Mouse (Mus musculus): ENCODE data around the gene Pla2g15.

Pla2g15 gene

DNA sequence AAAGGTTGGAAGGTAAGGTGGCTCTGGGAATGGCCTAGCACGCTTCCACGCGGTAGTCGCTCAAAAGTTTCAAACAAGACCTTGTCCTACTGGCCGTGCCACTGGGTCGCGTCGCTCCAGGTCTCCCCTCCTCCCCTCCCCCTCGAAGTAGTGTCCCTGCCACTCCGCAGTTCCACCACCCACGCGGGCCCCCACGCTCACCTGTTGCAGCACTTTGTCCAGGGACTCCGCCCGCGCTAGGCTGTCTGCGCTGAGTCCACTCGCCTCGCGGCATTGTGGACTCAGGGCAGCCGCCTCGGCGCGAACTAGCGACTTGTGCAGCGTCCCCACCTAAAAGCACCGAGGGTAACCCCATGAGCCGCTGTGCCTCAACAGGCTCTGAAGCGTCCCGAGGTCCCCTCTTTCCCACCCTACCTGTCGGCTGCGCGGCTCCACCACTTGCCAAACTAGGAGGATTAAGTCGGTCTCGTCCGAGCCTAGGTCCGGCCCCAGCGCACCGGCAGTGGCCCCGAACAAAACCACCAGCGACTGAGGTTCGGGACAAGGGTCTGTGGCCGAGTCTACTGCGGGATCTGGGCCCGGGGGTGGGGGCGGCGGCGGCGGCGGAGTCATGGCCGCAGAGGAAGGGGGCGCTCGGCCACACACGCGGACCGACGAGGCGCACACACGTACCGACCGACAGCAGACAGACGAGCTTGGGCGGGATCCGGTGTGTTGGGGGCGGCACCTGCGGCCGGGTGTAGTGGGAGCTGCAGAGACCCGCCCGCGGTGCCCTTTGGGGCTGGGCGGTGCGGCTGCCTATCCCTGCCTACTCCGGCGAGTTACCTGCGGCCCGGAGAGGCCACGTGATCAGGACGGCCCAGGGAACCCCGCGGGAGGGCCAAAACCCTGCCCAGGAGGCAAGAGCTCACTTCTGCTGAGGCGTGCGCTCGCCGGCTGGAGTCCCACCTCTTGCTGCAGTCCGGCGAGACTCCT is 13.8 kb upstream of the Pla2g15 start, which contains the start of gene Esrp2:
Gene Esrp2, minus strand, starts transcription at position 819 of the 975 bp plus-strand sequence.
- DNase-seq = no peak

DNA sequence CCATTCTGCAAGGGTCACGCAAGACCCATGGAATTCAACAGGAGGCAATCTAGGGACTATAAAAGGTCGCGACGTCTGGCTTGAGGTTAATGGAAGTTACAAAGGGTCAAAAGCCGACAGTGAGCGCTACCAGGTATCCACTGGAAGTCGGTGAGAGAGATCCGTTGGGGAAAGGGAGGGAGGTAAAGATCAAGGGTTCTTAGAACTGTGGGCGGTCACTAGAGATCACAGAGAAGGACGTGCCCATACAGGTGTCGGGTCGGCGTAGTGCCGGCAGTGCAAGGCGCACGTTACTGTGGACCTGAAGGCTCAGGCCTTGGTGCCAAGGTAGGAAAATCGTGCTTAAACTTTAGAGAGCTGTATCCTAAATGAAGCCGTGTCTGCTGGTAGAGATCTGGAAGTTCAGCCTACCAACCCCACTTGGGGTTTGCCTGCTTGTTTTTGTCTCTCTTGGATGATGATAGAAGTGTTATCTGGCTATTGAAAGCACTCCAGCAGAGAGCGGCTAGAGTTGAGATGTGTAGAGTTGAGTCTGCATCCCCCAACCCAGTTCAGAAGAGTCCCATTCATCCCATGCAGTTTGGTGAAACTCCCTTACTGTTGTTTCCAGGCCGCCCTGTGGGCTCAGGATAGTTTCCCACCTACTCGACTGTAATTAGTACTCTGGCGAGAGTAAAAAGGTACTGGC is 12.8 kb upstream of the Pla2g15 start:
- no peak for DNase-seq

DNA sequence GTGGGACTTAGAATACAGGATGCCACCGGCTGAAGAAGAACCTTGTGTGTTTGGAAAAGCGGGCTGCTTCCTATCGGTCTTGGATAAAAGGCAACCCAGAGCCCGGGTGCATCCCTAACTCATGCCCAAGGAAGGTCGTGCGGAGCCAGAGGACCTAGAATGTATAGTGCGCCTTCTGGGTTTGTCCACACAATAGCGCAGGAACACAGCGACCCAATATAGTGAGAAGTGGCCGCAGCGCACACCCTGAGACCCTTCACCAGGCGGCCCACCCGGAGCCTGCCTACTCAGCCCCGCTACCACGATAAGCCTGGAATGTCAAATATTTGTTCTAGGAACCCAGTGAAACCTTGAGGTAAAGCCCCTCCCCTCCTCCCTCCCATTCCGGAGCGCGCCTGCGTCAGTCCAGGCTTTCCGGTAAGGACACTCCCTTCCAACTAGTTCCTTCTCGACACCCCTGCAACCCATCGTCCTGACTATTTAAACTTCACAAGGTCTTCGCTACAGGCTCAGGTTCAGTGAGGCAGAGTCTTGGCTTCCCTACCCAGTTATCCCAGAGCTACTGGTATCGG is 12.2 kb upstream of the Pla2g15 start:
- peak; percentile 53 to 54 for DNase-seq

DNA sequence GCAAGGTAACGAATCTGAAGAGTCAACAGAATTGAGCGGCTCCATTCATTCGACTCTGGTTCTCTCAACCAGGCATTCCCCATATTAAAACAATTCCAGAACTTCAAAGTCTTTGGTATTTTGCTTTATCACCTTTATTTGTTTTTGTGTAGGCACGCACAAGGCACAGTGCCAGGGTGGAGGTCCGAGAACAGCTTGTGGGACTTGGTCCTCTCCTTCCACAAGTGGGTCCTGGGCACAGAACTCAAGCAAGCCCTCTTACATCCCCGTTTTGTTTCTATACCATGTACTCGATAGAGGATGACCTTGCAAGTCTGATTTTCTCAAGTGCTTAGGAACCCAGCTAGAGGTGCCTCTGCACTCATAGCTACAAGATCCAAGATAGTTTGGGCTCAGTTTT is 11.6 kb upstream of the Pla2g15 start:
- no peak for DNase-seq

DNA sequence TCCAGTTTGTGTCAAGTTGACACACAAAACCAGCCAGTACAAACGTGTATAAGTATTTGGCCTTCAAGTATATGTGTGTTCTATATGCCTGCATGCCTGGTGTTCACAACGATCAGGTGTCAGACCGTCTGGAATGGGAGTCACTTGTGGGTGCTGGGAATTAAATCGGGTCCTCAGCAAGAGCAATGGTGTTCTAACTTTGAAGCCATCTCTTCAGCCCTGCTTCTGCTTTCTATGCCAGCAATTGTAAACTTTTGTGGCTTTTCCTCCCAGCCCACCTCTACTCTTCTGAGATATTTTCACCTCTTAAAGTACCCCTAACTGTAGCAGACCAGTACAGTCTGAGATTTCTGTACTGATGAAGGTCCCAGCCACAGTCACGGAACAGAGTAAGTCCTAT is 10.0 kb upstream of the Pla2g15 start:
- DNase-seq = no peak

DNA sequence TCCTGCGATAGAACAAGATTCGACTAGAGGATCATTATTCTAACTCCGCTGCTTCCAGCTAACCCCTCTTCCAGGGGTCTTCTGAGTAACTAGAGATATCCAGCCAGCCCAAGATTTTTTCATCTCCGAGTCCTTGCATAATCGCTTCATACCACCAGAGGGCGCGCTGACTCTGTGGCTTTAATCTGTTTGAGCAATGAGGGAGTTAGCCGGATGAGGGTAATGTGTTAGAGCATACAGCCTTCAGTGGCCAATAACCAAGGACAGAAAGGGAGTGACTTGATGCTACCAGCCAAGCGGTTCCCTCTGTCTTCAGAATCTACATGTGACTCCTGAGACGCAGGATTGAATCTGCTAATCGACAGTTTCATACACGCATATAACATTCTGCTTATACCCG is 9.4 kb upstream of the Pla2g15 start:
- DNase-seq = peak; percentile 89 to 92

DNA sequence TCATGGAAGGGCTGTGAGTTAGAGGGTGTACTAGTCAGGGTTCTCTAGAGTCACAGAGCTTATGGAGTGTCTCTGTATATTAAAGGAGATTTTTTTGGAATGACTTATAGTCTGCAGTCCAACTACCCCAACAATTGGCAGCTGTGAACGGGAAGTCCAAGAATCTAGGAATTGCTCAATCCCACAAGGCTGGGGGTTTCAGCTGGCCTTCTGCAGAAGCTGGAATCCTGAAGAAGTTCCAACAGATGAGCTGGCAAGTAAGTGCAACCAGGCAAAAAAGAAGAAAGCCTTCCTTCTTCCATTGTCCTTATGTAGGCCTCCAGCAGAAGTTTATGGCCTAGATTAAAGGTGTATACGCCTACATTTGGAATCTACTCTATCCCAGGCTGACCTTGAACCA is 4.9 kb upstream of the Pla2g15 start:
- no peak for DNase-seq

DNA sequence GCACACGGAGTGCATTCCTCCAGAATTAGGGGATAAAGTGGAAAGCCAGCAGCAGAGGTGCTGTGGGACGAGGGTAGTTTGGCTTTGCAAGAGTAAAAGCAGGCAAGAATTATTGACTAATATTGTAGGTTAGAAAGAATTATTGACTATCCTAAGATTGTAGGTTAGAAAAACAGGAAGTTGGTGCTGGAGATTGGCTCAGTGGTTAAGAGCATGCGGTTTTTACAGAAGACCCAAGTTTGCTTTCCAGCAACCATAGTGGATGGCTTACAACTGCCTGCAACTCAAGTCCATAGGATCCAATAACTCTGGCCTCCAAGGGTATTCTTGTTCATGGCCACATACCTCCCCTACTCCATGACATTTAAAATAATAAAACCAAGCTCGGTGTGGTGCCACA is 4.2 kb upstream of the Pla2g15 start:
- no peak for DNase-seq

DNA sequence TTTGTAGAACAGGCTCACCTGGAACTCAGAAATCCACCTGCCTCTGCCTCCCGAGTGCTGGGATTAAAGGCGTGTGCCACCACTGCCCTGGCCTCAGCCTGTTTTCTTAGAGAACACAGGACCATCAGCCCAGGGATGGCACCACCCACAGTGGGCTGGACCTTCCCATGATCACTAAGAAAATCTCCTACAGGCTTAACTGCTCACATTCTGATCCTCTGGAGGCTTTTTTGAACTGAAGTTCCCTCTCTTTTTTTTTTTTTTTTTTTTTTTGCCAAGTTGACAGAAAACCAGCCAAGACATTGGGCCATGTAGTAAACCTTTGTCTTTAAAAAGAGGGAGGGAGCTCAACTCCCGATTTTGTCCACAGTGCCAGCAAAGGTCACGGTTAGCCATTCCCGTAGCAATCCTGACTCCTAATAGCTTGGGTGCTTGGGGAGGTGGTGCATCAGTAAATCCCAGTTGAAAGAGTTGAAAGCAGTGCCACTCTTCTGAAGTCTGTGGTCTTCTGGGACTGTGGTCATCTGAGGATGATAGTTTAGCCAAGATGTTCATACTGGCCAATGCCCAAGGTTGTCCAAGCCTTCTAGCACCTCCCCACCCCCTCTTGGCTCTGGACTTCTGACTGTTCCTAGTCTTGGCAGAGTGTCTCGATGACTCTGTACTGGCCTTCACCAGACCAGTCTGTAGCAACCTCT is 2.2 kb upstream of the Pla2g15 start:
- DNase-seq = no peak

DNA sequence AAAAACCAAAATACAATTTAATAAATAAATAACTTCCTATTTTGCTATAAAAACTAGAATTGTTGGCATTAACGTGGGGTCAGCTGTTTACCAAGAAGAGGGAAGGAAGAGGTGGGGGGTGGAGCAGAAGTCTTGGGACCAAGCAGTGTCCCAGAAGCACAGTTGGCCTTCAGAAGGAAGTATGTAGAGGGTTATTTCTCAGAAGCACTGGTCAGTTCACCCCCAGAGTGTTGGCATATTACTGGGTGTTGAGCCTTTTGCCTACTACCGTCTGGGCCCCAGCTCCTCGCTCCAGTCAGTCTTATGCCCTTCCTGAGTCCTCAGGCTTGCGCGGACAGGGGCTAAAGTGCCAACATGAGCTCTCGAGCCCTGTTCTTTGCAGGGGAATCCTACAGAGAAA is 1.2 kb upstream of the Pla2g15 start:
- no peak for DNase-seq

DNA sequence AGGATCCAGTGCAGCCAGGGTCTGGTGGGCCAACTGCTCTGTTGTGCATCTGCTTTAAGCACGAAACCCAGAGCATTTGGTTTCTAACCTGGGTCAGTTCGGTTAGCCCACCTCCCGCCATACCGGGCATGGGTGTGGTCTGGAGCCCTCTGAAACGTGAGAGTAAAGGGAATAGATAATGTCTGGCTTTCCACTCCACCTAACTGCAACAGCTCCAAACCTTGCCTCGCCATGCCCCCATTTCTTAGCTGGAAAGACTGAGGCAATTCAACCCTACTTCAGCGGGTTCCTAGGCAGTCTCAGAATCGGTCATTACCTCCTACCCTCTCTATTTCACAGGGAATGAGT is 428 bp downstream of the Pla2g15 start:
- DNase-seq = no peak

DNA sequence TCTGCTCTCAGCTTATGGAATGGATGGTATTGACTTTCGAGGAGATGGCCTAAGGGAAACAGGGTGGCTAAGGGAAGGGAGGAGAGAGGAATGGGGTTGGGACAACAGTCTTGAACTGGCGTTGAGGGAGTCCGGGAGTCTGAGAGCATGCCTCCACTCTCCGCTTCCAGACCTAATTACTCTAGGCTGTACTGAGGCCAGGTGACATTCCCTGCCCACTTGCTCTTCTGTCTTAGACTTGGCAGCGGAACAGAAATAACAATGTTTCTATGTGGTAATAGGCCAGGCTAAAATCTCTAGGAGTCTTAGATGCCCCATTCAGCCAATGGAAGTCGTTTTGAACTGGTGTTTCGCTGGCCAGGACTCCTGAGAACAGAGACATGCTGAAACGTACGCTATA is 842 bp downstream of the Pla2g15 start:
- no peak for DNase-seq

DNA sequence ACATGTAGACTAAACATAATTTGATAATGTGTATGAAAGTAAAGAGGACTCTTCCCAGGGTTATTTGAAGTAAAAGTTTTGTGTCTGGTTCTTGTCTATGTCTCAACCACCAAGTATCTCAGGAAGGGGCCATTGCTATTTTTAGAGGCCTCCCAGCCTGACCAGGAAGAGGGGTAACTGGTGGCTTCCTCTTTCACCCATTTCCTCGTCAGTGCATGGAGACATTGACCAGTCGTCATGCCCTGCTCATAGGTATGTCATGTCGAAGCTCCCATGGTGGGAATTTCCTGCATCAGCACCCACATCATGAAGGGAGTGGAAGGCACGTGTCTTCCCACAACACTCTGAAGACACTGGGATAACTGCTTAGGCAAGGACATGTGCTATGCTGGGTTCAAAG is 2.7 kb downstream of the Pla2g15 start:
- DNase-seq = no peak

DNA sequence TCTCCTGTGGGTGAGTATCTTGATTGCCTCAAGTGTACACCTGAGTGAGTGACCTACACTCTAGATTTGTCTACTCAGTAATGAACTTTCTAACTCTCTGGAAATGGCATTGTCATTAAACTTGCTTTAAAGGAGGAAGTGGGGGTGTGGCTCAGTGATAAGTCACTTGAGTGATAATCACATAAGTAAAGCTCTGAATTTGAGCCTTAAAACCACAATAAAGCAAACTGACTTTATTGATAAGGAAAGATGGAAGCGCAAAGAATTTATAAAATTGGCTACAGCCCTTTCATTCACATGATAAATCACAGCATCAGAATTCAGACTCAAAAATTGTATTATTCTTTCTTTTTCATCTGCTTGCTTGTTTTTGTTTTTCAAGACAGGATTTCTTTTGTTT is 7.2 kb downstream of the Pla2g15 start:
- no peak for DNase-seq

DNA sequence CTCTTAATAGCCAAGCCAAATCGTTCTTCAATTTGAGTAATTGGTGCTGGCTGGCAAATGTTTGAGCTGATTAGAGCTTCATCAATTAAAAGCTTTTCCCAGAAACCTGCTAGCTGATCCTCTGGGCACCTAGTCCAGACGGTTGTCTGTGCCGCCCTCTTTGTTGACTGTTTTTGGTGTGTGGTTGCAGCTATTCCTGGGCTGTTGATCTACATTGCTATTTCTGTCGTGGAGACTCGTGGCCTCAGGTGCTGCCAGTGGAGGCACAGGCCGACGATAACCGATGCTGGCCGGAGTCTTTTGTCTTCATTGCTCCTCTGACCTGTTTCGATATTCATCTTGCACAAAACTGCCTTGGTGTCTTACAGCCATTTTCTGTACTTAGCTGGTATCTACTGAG is 8.2 kb downstream of the Pla2g15 start:
- DNase-seq = no peak

DNA sequence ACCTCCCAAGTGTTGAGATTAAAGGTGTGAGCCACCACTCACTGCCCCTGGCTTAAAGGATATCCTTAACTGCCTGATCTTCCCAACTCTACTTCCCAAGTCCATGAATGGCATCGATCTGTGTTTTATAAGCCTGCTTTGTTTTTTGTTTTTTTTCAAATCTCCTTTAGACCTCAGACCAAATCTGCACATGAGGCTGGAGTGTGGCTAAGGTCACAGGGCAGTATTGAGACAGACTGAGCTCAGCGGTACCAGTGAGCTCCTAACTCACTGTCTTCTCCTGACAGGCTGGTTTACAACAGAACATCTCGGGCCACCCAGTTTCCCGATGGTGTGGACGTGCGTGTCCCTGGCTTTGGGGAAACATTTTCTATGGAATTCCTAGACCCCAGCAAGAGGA is 9.7 kb downstream of the Pla2g15 start:
- no peak for DNase-seq

DNA sequence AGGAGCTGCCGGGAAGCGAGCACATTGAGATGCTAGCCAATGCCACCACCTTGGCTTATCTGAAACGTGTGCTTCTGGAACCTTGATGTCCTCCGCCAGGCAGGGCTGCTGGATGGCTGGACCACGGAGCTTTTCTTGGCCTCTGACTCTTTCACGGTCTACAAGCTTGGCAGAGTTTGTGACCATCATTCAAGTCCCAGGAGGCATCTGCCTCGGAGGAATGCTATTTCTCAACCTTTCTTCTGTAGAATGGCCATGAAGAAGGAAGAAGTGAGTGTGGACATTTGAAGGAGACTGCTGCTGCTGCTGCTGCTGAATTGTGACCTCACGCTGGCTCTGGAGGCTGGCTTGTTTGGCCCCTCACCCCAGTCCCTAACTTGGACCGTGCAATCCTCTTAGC is 13.1 kb downstream of the Pla2g15 start:
- DNase-seq = no peak

DNA sequence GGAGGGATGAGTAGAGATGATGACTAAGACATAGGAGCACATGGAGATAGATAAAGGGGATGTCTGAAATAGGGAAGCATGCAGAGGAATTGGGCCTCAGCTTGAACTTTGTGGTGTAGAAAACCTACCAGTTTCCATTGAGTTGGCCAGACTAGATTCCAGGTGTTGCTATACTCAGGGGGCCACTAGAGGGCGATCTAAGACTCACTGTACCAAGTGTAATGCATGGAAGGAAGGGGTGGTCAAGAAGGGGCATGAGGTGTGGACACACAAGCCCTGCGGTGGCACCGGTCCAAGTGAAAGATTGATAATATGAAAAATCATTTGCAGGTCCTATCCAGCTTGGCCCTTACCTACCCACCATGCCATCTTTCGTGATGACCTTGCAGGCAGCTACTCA is 15.3 kb downstream of the Pla2g15 start:
- DNase-seq = peak; percentile 88 to 91

DNA sequence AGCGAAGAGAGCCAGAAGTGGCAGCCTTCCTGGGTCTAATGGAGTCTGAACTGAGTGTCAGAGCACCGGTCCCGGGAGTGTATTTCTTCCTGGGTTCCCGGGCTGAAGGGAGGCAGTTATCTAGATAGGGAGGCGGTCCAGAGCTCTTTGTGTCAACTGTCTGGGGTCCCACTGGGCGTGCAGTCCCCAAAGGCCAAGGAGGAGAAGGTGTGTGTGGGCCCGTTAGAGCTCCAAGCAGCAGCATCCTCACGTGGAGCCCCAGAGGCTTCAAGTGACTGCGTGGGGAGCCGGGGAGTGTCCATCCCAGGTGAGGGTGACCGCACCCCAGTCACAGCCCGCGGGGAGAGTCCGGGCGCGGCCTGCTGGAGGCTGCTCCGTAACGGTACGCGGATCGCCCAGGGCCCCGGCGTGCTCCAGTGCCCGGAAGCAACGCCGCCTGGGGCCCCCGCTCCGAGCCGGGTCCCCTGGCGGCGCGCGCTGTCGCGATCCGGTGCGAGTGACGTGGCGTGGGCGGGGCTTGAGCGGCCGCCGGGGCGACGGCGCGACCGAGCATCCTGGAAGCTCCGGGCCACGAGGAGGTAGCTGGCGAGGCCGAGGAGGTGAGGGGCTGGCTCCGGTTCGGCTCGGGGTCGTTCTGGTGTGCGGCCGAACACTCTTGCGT is 18.3 kb downstream of the Pla2g15 start, which contains the start of gene Slc7a6:
Gene Slc7a6, plus strand, starts transcription at position 502 of the 661 bp plus-strand sequence.
- peak; percentile 92 to 94 for DNase-seq

DNA sequence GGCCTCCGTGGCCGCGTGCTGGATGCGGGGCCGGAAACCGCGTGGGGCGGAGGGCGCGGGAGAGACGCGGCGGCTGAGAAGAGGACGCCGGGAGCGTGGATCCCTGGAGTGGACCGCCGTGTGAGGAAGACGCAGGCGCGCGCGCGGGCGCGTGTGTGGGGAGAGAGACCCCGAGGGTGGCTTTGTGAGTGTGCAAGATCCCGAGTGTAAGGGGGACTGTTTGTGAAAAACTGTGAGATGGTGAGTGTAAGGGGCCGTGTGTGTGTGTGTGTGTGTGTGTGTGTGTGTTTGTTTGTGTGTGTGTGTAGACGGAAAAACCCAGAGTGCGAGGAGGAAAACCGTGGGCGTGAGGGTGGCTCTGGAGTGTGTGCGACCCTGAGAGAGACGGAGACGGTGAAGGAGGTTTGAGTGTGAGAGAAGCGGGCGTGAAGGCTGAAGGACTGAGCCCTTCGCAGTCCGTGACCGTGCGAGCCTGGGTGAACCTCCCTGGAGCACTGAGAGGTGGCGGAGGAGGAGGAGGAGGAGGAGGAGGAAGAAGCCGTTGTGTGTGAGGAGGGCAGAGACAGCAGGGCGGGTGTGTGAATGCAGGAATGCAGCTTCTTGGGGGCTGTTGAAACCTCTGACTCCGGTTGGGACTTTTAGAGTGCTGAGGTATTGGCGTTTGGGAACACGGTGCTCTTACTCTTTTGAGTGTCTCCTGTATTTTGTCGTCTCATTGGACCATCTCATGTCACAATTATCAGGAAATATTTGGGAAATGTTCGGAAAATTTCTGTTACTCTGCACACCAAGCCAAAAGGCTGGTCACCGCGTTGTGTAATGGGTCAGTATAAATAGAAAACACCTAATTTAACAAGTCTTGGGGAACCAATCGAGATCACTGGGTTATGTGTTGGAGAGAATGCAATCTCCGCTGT is 19.1 kb downstream of the Pla2g15 start:
- no peak for DNase-seq

DNA sequence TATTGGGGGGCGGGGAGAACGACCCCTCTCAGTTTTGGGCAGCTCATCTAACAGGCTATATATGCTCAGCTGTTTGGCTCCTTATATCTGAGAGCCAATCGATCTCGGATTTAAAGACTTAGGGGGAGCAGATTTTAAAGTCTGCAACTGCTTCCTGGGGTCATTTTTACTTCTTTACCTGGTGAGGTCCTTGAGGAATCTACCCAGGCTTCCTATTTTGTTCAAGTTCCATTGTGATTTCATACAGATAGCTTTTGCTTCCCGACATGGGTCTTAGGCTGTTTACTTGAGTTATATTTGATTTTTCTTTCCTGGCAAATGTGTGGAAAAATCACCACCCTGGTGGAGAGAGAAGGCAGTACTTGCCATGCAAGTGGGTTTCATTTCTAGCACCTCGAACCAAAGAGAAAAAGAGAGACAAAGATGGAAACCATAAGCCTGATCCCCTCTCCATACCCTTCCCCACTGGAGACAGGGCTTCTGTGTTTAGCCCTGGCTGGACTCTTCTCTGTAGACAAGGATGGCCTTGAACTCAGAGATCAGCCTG is 19.8 kb downstream of the Pla2g15 start:
- peak in 1 of 2 experiments; percentile 21 for DNase-seq
